ENCODE assay signal across 9 mouse cellular contexts in genomic region chr16:38668871-38669675, GRCm38 (mm10). TPM values are rescaled to one million over a fixed set of nuclear protein-coding genes. Genes with fewer than 3 reads are reported as not detected.
DNase-seq lines count a peak whose midpoint lies in the region; ATAC-seq lines count a peak whose summit lies in the region.
"Had no signal": no experiment of that assay in that cellular context is flagged by ENCODE, and none has a peak within 500 bp of the region (broad histone marks: within the 10 kb centered on the region; RNA-seq: fewer than 3 reads in every experiment).

No protein-coding gene starts in this region.

- H3K9ac ChIP-seq in heart, embryonic 11.5 days (ENCODE audit: low read depth, low read length): no peak overlapping the region

- H3K4me2 ChIP-seq in heart, embryonic 11.5 days: no peak overlapping the region

- H3K27ac ChIP-seq in heart, embryonic 11.5 days (ENCODE audit: low read depth, low read length): no peak overlapping the region
- peak overlapping the region; percentile 78 for H3K27ac ChIP-seq in brown adipose tissue, adult 24 weeks (replicated peaks; ENCODE audit: low read depth, low read length)

- WGBS in heart, embryonic 11.5 days (ENCODE audit: insufficient replicate concordance): 78% methylated on average over 8 of the region's 8 CpGs

- DNase-seq in heart, adult 11 months: peak; percentile 98
- DNase-seq in heart, adult 8-10 months (ENCODE audit: low spot score): peak; percentile 65
- peak; percentile 26 to 48 for DNase-seq in layer of hippocampus, postnatal 36 days
- no peak for DNase-seq in ovary, postnatal 14 days (ENCODE audit: low spot score)
- DNase-seq in natural killer cell, adult 2 months (ENCODE audit: low spot score in 2 of 2): no peak
- DNase-seq in left cerebral cortex, postnatal 36 days (ENCODE audit: low spot score in 2 of 2): no peak

- intact Hi-C loops in left cerebral cortex, postnatal 36 days (cut with DNase I): no loop called here

- no peak for ATAC-seq in heart, embryonic 11.5 days (replicated peaks; ENCODE audit: insufficient number of reproducible peaks, low FRiP score, low TSS enrichment)

- H3K9me3 ChIP-seq in heart, embryonic 11.5 days (replicated peaks; ENCODE audit: control insufficient read depth, low read length): no peaks in the 10 kb centered on the region

- H3K27me3 ChIP-seq in heart, embryonic 11.5 days (ENCODE audit: control insufficient read depth, insufficient read depth, low read length): no peaks in the 10 kb centered on the region

- H3K36me3 ChIP-seq in heart, embryonic 11.5 days (ENCODE audit: control insufficient read depth, insufficient read depth, low read length): no peaks in the 10 kb centered on the region

- peaks cover 55% of the 10 kb centered on the region for H3K4me1 ChIP-seq in heart, embryonic 11.5 days (ENCODE audit: control insufficient read depth, insufficient read depth, low read length)
- peaks cover 28% of the 10 kb centered on the region for H3K4me1 ChIP-seq in brown adipose tissue, adult 24 weeks (ENCODE audit: control insufficient read depth, insufficient read depth, insufficient read length, low read length)

- no peak overlapping the region for H3K4me3 ChIP-seq in heart, embryonic 11.5 days (ENCODE audit: low read depth, low read length)
- H3K4me3 ChIP-seq in brown adipose tissue, adult 24 weeks (ENCODE audit: insufficient read depth, low read depth, low read length): no peak overlapping the region
- H3K4me3 ChIP-seq: erythroblast, embryonic 14.5 days had no signal

RNA-seq across cellular contexts. Expression of gene Arhgap31, which starts 44.0 kb away (rescaled TPM):
- 33.9 and 35.8 TPM in 2 replicates for polyA plus RNA-seq in heart, embryonic 11.5 days (2014; fragmentation: Nextera tagmentation; extraction: Ambion mirVana)
- polyA plus RNA-seq in brown adipose tissue, adult 24 weeks (2012; ENCODE audit: insufficient read depth, insufficient read length, missing spikeins): 7.5 and 9.7 TPM in 2 replicates
- total RNA-seq in heart, adult 8-10 months (2022): 10 to 100 TPM; 32.9 to 44.3 (median 39.1) TPM
- total RNA-seq in layer of hippocampus, postnatal 36 days (2021): 10 to 100 TPM; 16.7 to 20.1 TPM
- 10 to 100 TPM; 15.9 to 21.5 TPM for total RNA-seq in left cerebral cortex, postnatal 36 days (2021)

Comparison
In these comparisons a context has a peak if more than half of its experiments do, and no peak if none do; other contexts are left out.
1. DNase-seq: peak in heart, adult 11 months (single experiment), heart, adult 8-10 months (single experiment) and layer of hippocampus, postnatal 36 days (2 of 2); none in ovary, postnatal 14 days (single experiment), natural killer cell, adult 2 months (0 of 2) and left cerebral cortex, postnatal 36 days (0 of 2).